Mouse (Mus musculus) ES-E14 (cell line): ENCODE measurements at regions not wholly inside any gene's neighbourhood (a gene's known extent, or its start where the extent isn't known, plus 50 kb on each side); places are given as distances from the start of the nearest gene placed in this dataset.

Experiments
- CHD2 ChIP-seq: IDR thresholded peaks from 2 replicates; pipeline ENCODE4 v1.6.1; 2014; ENCODE audit warnings: mild to moderate bottlenecking, low read depth, low read length, inconsistent platforms
- HCFC1 ChIP-seq: IDR thresholded peaks from 2 replicates; pipeline ENCODE4 v1.6.1; 2012; ENCODE audit warnings: low read length, inconsistent platforms, borderline replicate concordance; ENCODE audit not compliant: insufficient read depth
- MAFK ChIP-seq: IDR thresholded peaks from 2 replicates; pipeline ENCODE4 v1.6.1; 2014; ENCODE audit warnings: mild to moderate bottlenecking, low read depth, low read length, inconsistent platforms; ENCODE audit not compliant: insufficient read depth
- ZC3H11A ChIP-seq: IDR thresholded peaks from 2 replicates; pipeline ENCODE4 v1.6.1; 2012; ENCODE audit warnings: low read depth, mild to moderate bottlenecking, inconsistent platforms, low read length, borderline replicate concordance
- ZNF384 ChIP-seq: IDR thresholded peaks from 2 replicates; pipeline ENCODE4 v1.6.1; 2012; ENCODE audit warnings: low read depth, low read length, inconsistent platforms

DNA sequence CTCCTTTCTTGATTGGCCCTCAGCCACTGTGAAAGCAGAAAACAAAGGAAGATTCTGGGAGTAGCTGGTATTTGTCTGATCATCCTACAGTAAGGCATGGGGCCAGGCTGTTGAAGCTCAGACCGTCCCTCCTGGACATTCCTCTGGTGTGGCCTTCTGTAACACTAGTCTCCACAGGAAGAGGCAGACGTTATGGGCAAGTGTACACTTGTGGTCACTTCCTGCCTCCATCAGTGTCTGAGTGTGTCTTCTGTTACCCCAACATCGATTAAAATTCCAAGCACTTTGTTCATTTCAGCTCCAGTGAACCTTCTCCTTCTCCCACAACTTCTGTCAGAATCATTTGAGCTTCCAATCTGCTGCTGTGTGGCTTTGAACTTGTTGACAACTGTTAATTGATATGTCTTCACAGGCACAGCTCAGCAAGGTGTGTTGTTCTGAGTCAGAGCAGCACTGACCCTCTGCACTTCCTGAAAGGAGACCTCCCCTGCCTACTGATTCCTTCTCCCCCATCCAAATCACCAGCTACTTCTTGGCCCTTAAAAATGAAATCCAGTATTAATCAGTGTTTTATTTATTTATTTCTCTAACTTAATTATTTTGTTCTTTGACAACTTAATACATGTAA lies 154.7 kb upstream of the Tmc3 start:
- TF ChIP-seq ZC3H11A, result no peak
- TF ChIP-seq ZNF384, result no peak
- no peak for TF ChIP-seq HCFC1
- no peak for TF ChIP-seq CHD2
- no peak for TF ChIP-seq MAFK
